Mouse (Mus musculus) kidney, embryonic 14.5 days (tissue): Measurements from ENCODE around the gene Pibf1. TPM values are rescaled to one million over a fixed set of nuclear protein-coding genes. Genes with fewer than 3 reads are reported as not detected.

Experiments used
- ATAC-seq: fragments of 200-750 bp; cut with Nextera tagmentation; 2 replicates; pipeline ENCODE4 v1.8.0; 2017; ENCODE audit warnings: moderate number of reproducible peaks, mild to moderate bottlenecking, moderate TSS enrichment, moderate library complexity; ENCODE audit not compliant: low FRiP score, low TSS enrichment
- H3K27ac ChIP-seq: fragments of 300-500 bp; sonication (generic); 2 replicates; pipeline ENCODE4 v1.5.1; 2014; ENCODE audit warnings: low read depth, mild to moderate bottlenecking, low read length, moderate library complexity, mixed read lengths
- H3K27me3 ChIP-seq: fragments of 300-500 bp; sonication (generic); 2 replicates; pipeline ENCODE4 v1.6.1; 2014; ENCODE audit warnings: mild to moderate bottlenecking, low read length; ENCODE audit not compliant: control insufficient read depth, insufficient read depth
- H3K36me3 ChIP-seq: fragments of 300-500 bp; sonication (generic); 2 replicates; pipeline ENCODE4 v1.6.1; 2014; ENCODE audit warnings: low read length, mixed read lengths; ENCODE audit not compliant: control insufficient read depth, insufficient read depth
- H3K4me1 ChIP-seq: fragments of 300-500 bp; sonication (generic); 2 replicates; pipeline ENCODE4 v1.6.1; 2014; ENCODE audit warnings: low read length, mixed read lengths; ENCODE audit not compliant: control insufficient read depth, insufficient read depth
- H3K4me2 ChIP-seq: fragments of 300-500 bp; sonication (generic); replicated peaks from 2 replicates; pipeline ENCODE4 v1.6.1; 2014; ENCODE audit warnings: low read depth, mild to moderate bottlenecking, low read length
- H3K4me3 ChIP-seq: fragments of 300-500 bp; sonication (generic); 2 replicates; pipeline ENCODE4 v1.5.1; 2014; ENCODE audit warnings: mild to moderate bottlenecking, low read length
- H3K9ac ChIP-seq: fragments of 300-500 bp; sonication (generic); 2 replicates; pipeline ENCODE4 v1.6.1; 2014; ENCODE audit warnings: low read depth, mild to moderate bottlenecking, low read length, moderate library complexity
- H3K9me3 ChIP-seq: fragments of 300-500 bp; sonication (generic); 2 replicates; pipeline ENCODE4 v1.6.1; 2016; ENCODE audit warnings: low read length; ENCODE audit not compliant: control insufficient read depth
- WGBS: fragments of 180-500 bp; shearing (Covaris S2); extraction: QIAGEN DNeasy Blood & Tissue Kit; methylation state at CpG from one replicate; pipeline ENCODE4 v1.1.7; 2014; 5-methylcytosine and 5-hydroxymethylcytosine counted together
- polyA plus RNA-seq: library from polyadenylated mRNA; unstranded; fragments of >200 nt; fragmentation: Nextera tagmentation; extraction: Ambion mirVana; gene quantifications from 2 replicates; pipeline ENCODE4 v1.2.1, GENCODE M21; 2014

Gene Pibf1
- polyA plus RNA-seq, 1 experiment from 2014 or later = 24.9 TPM

DNA sequence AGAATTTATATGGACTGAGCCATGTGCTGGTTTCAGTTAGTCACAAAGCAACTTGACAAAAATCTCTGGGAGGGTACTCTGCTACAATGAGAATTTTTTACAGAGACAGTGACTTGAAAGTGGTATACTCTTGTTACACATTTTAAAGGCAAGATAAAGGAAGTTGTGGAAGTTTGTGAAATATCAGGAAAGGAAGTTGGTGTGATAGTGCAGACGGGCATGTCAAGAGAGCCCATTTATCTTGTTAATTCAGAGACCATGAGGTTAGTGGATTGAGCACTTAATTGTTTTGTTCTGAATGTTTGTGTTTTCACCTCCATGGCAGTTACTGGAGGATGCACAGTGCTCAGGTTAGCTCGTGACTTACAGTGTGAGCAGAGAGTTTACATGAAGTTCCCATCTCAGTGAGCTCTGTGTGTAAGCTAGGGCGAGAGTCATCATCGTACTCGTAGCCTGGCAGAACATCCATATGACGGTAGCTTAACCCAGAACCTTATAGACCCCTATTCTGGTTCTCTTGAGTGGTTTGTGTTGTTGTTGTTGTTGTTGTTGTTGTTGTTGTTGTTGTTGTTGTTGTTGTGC is 5.4 kb downstream of the Pibf1 start:
- Histone ChIP-seq H3K4me2 (no peak overlapping the region), H3K4me1 (0 out of 2 replicates have a peak, but pooled peaks cover 4% of the 10 kb centered on the region), H3K4me3 (no peak overlapping the region), H3K9ac (no peak overlapping the region), H3K27ac (no peak overlapping the region), H3K9me3 (no peaks in the 10 kb centered on the region), H3K36me3 (peaks cover 36% of the 10 kb centered on the region), H3K27me3 (no peaks in the 10 kb centered on the region)
- WGBS = 93% methylated on average over 6 of the region's 6 CpGs
- ATAC-seq = no peak

DNA sequence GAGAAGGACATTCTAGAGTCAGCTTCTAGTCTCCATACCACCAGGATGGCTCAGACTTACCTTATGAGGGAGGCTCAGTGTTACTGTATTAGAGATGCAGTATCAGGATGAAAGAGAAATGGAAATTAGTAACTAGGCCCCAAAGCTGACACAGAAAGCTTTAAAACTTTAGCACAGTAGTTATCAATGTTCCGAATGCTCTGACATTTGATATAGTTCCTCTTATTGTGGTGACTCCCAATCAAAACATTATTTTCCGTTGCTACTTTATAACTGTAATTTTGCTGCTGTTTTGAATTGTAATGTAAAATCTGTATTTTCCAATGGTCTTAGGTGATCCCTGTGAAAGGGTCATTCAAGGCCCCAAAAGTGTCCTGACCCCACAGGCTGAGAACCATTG is 7.4 kb downstream of the Pibf1 start:
- H3K27ac ChIP-seq = no peak overlapping the region
- H3K4me3 ChIP-seq = no peak overlapping the region
- no peaks in the 10 kb centered on the region for H3K9me3 ChIP-seq
- no peak overlapping the region for H3K4me2 ChIP-seq
- H3K9ac ChIP-seq = no peak overlapping the region
- ATAC-seq = no peak
- H3K27me3 ChIP-seq = no peaks in the 10 kb centered on the region
- H3K36me3 ChIP-seq = peaks cover 49% of the 10 kb centered on the region
- no peaks in the 10 kb centered on the region for H3K4me1 ChIP-seq
- 93% methylated on average over 2 of the region's 2 CpGs for WGBS

DNA sequence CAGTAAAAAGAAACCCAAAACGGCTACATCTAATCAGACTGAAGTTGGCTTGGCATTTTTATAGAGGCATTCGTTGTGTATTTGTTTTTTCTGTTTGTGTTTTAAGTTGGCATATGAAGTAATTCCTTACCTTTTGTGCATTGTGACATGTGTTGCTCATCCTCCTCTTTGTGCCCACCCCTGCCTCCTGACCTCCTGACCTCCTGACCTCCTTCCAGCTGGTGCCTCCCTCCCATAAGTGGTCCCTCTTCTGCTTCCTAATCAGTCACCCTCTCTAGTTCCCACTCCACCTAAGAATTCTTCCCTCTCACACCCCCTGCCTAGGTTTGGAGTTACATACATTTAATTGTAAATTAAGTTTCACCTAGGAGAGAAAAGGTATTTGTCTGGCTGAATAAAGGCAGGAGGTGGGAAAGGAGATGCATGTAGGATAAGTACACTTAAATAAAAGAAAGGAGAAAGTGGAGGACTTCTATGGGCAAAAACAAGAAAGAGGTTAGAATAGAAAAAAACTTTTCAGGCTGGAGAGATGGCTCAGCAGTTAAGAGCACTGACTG is 8.5 kb downstream of the Pibf1 start:
- ATAC-seq = no peak
- WGBS = 73% methylated on average over 2 of the region's 2 CpGs

DNA sequence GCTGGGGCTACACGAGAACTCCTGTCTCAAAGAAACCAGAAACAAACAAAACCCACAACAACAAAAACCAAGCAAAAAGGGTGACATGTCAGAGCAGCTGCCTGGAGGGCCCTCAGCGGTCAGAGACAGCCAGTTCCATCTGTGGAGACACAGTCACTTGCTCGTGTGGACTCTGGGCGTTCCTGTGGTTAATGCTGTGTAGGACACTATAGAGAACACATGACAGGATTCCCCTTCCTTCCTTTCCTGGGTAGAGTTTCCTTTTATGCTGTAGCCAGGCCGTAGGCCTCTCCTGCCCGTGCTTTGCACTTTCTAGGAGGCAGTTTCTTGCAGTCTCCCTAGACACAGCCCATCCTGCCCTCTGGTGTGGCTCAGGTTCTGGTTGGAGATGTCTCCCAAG is 9.5 kb downstream of the Pibf1 start:
- Histone ChIP-seq H3K27ac (no peak overlapping the region), H3K36me3 (peaks cover 54% of the 10 kb centered on the region)

More for the DNA sequence above, 8.5 kb downstream of the Pibf1 start:
- no peak overlapping the region for H3K4me2 ChIP-seq
- no peak overlapping the region for H3K27ac ChIP-seq
- H3K9ac ChIP-seq = no peak overlapping the region
- no peak overlapping the region for H3K4me3 ChIP-seq
- H3K4me1 ChIP-seq = no peaks in the 10 kb centered on the region
- no peaks in the 10 kb centered on the region for H3K9me3 ChIP-seq
- H3K27me3 ChIP-seq = no peaks in the 10 kb centered on the region
- peaks cover 53% of the 10 kb centered on the region for H3K36me3 ChIP-seq

DNA sequence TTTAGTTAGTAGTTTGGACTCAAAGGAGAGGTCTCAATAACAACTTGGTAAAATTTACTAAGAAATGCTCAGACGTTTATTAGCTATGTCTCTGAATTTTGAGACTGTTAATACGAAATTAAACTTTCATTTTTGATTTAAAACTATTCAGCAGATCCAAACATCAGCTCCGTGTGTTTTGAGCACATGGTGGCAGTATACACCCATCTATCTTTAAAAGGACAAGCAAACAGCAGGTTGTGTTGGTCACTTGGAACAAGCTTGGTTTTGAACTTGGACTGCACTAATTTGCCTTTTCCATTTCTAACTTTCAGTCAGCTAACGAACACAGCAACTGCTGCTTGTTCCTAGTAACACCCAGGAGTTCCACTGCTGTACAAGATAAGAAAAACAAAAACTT is 18.4 kb downstream of the Pibf1 start:
- Histone ChIP-seq H3K27ac (no peak overlapping the region), H3K4me2 (no peak overlapping the region), H3K36me3 (peaks cover 33% of the 10 kb centered on the region), H3K27me3 (no peaks in the 10 kb centered on the region), H3K9me3 (no peaks in the 10 kb centered on the region), H3K4me1 (no peaks in the 10 kb centered on the region), H3K9ac (no peak overlapping the region), H3K4me3 (no peak overlapping the region)
- no peak for ATAC-seq
- 80% methylated on average over 4 of the region's 4 CpGs for WGBS

More for the DNA sequence above, 9.5 kb downstream of the Pibf1 start:
- no peak overlapping the region for H3K4me3 ChIP-seq
- ATAC-seq = no peak
- H3K4me1 ChIP-seq = no peaks in the 10 kb centered on the region
- H3K9ac ChIP-seq = no peak overlapping the region
- H3K27me3 ChIP-seq = no peaks in the 10 kb centered on the region
- H3K4me2 ChIP-seq = no peak overlapping the region
- no peaks in the 10 kb centered on the region for H3K9me3 ChIP-seq
- 84% methylated on average over 6 of the region's 6 CpGs for WGBS

DNA sequence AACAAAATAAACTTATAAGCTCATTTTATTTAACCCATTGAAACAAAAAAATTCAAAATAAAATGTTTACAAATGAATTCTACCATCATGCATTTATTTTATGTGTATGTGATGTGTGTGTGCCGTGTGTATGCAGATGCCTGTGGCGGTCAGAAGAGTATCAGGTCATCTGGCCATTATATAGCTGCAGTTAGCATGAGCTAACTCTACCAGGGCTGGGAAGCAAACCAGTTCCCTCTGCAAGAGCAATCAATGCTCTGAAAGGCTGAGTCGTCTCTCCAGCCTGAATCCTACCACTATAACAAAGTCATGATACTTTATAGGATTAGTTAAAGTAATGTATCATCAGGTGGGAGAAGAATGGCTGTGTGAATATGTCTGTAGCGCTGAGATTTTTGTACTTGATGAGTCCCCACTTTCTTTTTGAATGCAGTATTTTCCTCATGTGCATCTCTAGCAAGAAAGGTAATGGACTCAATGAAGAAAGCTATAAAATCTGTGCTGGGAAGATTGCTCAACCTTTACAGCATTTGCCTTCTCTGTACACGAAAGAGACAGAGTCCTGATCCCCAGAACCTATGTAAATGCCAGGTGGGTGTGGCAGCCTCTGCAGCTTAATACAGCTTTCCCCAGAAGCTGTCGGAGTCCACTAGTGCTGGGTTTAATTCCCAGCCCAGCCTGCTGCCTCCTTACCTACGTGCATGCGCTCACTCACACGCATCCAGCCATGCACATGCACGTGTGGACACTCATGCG is 22.5 kb downstream of the Pibf1 start:
- Histone ChIP-seq H3K9ac (no peak overlapping the region), H3K4me2 (no peak overlapping the region), H3K27ac (no peak overlapping the region), H3K27me3 (no peaks in the 10 kb centered on the region), H3K9me3 (no peaks in the 10 kb centered on the region), H3K4me3 (no peak overlapping the region), H3K4me1 (no peaks in the 10 kb centered on the region), H3K36me3 (peaks cover 10% of the 10 kb centered on the region; the same call in 1 of the 2 replicates)
- no peak for ATAC-seq
- WGBS = 87% methylated on average over 11 of the region's 11 CpGs

DNA sequence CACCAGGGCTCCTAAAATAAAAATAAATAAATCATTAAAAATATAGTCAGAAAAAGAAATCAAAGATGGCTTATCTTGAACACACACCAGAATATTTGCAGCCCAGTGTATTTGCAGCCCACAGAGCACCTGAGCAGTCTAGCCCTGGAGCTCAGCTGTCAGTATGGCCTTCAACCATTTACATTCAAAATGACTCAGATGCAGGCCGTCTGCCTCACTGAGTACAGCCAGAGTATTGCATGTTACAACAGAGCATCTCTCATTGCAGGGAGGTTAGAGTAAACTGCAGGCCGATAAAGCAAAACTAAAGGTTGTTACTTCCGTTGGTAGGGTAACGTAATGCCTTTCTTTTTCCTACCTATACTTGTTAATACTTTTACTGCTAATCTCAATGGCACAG is 24.9 kb downstream of the Pibf1 start:
- 88% methylated on average over 4 of the region's 4 CpGs for WGBS
- no peaks in the 10 kb centered on the region for H3K4me1 ChIP-seq
- no peak overlapping the region for H3K27ac ChIP-seq
- no peak overlapping the region for H3K9ac ChIP-seq
- no peaks in the 10 kb centered on the region for H3K27me3 ChIP-seq
- H3K4me3 ChIP-seq = no peak overlapping the region
- no peak overlapping the region for H3K4me2 ChIP-seq
- H3K9me3 ChIP-seq = no peaks in the 10 kb centered on the region
- no peak for ATAC-seq
- H3K36me3 ChIP-seq = peaks cover 6% of the 10 kb centered on the region; the same call in 1 of the 2 replicates

DNA sequence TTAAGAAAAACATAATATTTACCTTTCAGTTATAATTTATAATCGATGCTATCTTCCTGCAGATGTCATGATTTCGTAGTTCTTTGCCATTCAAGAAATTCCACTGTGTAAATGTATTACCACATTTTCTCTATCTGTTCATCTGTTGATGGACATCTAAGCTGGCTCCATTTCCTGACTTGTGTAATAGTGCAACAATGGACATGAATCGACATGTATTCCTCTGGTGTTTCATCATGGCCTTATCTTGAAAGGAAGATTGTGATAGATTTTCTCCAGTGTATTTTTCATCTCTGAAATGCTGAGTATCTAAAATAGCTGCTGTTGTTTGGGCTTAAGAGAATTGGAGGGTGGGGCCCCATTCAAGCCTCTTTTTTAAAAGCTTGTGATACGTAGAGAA is 27.5 kb downstream of the Pibf1 start:
- no peak overlapping the region for H3K4me2 ChIP-seq
- H3K27me3 ChIP-seq = no peaks in the 10 kb centered on the region
- peaks cover 5% of the 10 kb centered on the region; the same call in 1 of the 2 replicates for H3K36me3 ChIP-seq
- H3K4me3 ChIP-seq = no peak overlapping the region
- H3K9ac ChIP-seq = no peak overlapping the region
- H3K27ac ChIP-seq = no peak overlapping the region
- H3K4me1 ChIP-seq = no peaks in the 10 kb centered on the region
- ATAC-seq = no peak
- H3K9me3 ChIP-seq = no peaks in the 10 kb centered on the region
- WGBS = 94% methylated on average over 4 of the region's 4 CpGs

DNA sequence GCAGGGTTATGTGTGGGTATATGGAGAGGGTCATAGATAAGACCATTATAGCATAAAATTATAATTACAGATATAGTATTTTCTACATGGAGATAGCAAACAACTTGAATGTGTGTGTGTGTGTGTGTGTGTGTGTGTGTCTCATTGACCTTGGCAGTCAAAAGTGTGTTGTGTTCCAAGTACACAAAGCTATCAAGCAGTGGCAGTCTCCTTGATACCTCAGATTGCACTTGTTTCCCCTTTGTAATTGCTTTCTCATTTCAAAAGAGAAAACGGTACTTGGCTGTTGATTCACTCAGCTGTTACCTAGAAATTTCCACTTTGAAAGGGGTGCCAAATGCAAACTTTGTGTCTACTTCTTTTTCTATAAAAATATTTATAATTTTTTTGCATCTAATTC is 28.3 kb downstream of the Pibf1 start:
- Histone ChIP-seq H3K27me3 (no peaks in the 10 kb centered on the region), H3K4me3 (no peak overlapping the region), H3K4me1 (no peaks in the 10 kb centered on the region), H3K9me3 (no peaks in the 10 kb centered on the region), H3K36me3 (no peaks in the 10 kb centered on the region; the same call in 1 of the 2 replicates), H3K27ac (no peak overlapping the region), H3K9ac (no peak overlapping the region), H3K4me2 (no peak overlapping the region)
- 95% methylated on average over 1 of the region's 1 CpGs for WGBS
- ATAC-seq = no peak
